Mouse (Mus musculus): ENCODE results near the gene Cped1. TPM values are rescaled to one million over a fixed set of nuclear protein-coding genes. Genes with fewer than 3 reads are reported as not detected.

Cped1 gene
- polyA plus RNA-seq, 1 experiment from 2014 or later, result 6.0 TPM

- Histone ChIP-seq H3K9me3 (no peaks in the 10 kb centered on the region), H3K4me2 (no peak overlapping the region), H3K4me3 (no peak overlapping the region), H3K4me1 (no peaks in the 10 kb centered on the region), H3K9ac (no peak overlapping the region), H3K36me3 (0 out of 2 replicates have a peak, but pooled peaks cover 3% of the 10 kb centered on the region), H3K27ac (replicated peaks) (no peak overlapping the region), H3K27me3 (replicated peaks) (no peaks in the 10 kb centered on the region)
- ATAC-seq (ENCODE audit: extremely low read depth, insufficient number of reproducible peaks, low FRiP score, low TSS enrichment), result no peak
- WGBS, result 49% methylated on average over 17 of the region's 17 CpGs
Measured at GRCm38 (mm10) chr6:22088346-22089064, 102.8 kb downstream of the Cped1 start.

GRCm38 (mm10) chr6:22091773-22092172, 106.1 kb downstream of the Cped1 start:
- H3K36me3 ChIP-seq, result 0 out of 2 replicates have a peak, but pooled peaks cover 3% of the 10 kb centered on the region
- WGBS, result 56% methylated on average over 5 of the region's 5 CpGs

GRCm38 (mm10) chr6:22093792-22094191, 108.1 kb downstream of the Cped1 start:
- ATAC-seq (ENCODE audit: extremely low read depth, insufficient number of reproducible peaks, low FRiP score, low TSS enrichment), result no peak
- Histone ChIP-seq H3K4me1 (no peaks in the 10 kb centered on the region), H3K27ac (replicated peaks) (no peak overlapping the region), H3K4me3 (no peak overlapping the region), H3K9me3 (no peaks in the 10 kb centered on the region), H3K4me2 (no peak overlapping the region), H3K9ac (no peak overlapping the region), H3K36me3 (0 out of 2 replicates have a peak, but pooled peaks cover 3% of the 10 kb centered on the region), H3K27me3 (replicated peaks) (no peaks in the 10 kb centered on the region)
- 86% methylated on average over 5 of the region's 5 CpGs for WGBS

More at GRCm38 (mm10) chr6:22091773-22092172, 106.1 kb downstream of the Cped1 start:
- no peaks in the 10 kb centered on the region for H3K9me3 ChIP-seq
- ATAC-seq (ENCODE audit: extremely low read depth, insufficient number of reproducible peaks, low FRiP score, low TSS enrichment), result no peak
- H3K4me3 ChIP-seq, result no peak overlapping the region
- no peaks in the 10 kb centered on the region for H3K4me1 ChIP-seq
- no peak overlapping the region for H3K4me2 ChIP-seq
- H3K27me3 ChIP-seq (replicated peaks), result no peaks in the 10 kb centered on the region
- no peak overlapping the region for H3K27ac ChIP-seq (replicated peaks)
- no peak overlapping the region for H3K9ac ChIP-seq

GRCm38 (mm10) chr6:22097709-22098108, 112.0 kb downstream of the Cped1 start:
- no peak overlapping the region for H3K27ac ChIP-seq (replicated peaks)
- no peaks in the 10 kb centered on the region for H3K9me3 ChIP-seq
- no peaks in the 10 kb centered on the region for H3K36me3 ChIP-seq
- no peaks in the 10 kb centered on the region for H3K4me1 ChIP-seq
- H3K4me3 ChIP-seq, result no peak overlapping the region
- H3K9ac ChIP-seq, result no peak overlapping the region
- no peaks in the 10 kb centered on the region for H3K27me3 ChIP-seq (replicated peaks)
- H3K4me2 ChIP-seq, result no peak overlapping the region
- 39% methylated on average over 2 of the region's 2 CpGs for WGBS
- ATAC-seq (ENCODE audit: extremely low read depth, insufficient number of reproducible peaks, low FRiP score, low TSS enrichment), result no peak

- Histone ChIP-seq H3K27ac (replicated peaks) (no peak overlapping the region), H3K4me1 (no peaks in the 10 kb centered on the region), H3K27me3 (replicated peaks) (no peaks in the 10 kb centered on the region), H3K4me2 (no peak overlapping the region), H3K9ac (no peak overlapping the region), H3K4me3 (no peak overlapping the region), H3K9me3 (no peaks in the 10 kb centered on the region), H3K36me3 (no peaks in the 10 kb centered on the region)
- ATAC-seq (ENCODE audit: extremely low read depth, insufficient number of reproducible peaks, low FRiP score, low TSS enrichment), result no peak
- WGBS, result 56% methylated on average over 5 of the region's 5 CpGs
Measured at GRCm38 (mm10) chr6:22099832-22100231, 114.1 kb downstream of the Cped1 start.

- H3K9ac ChIP-seq, result no peak overlapping the region
- 68% methylated on average over 3 of the region's 3 CpGs for WGBS
Measured at GRCm38 (mm10) chr6:22101939-22102338, 116.2 kb downstream of the Cped1 start.

GRCm38 (mm10) chr6:22102752-22103151, 117.0 kb downstream of the Cped1 start:
- no peaks in the 10 kb centered on the region for H3K36me3 ChIP-seq
- no peak for ATAC-seq (ENCODE audit: extremely low read depth, insufficient number of reproducible peaks, low FRiP score, low TSS enrichment)
- no peak overlapping the region for H3K9ac ChIP-seq
- H3K4me1 ChIP-seq, result no peaks in the 10 kb centered on the region
- no peaks in the 10 kb centered on the region for H3K9me3 ChIP-seq
- H3K27me3 ChIP-seq (replicated peaks), result no peaks in the 10 kb centered on the region
- 84% methylated on average over 4 of the region's 4 CpGs for whole genome bisulfite sequencing
- no peak overlapping the region for H3K4me3 ChIP-seq
- H3K4me2 ChIP-seq, result no peak overlapping the region
- no peak overlapping the region for H3K27ac ChIP-seq (replicated peaks)

More at GRCm38 (mm10) chr6:22101939-22102338, 116.2 kb downstream of the Cped1 start:
- Histone ChIP-seq H3K4me1 (no peaks in the 10 kb centered on the region), H3K36me3 (no peaks in the 10 kb centered on the region), H3K27ac (replicated peaks) (no peak overlapping the region), H3K9me3 (no peaks in the 10 kb centered on the region), H3K27me3 (replicated peaks) (no peaks in the 10 kb centered on the region), H3K4me2 (no peak overlapping the region), H3K4me3 (no peak overlapping the region)
- ATAC-seq (ENCODE audit: extremely low read depth, insufficient number of reproducible peaks, low FRiP score, low TSS enrichment), result no peak

GRCm38 (mm10) chr6:22103713-22104112, 118.0 kb downstream of the Cped1 start:
- Histone ChIP-seq H3K9ac (no peak overlapping the region), H3K4me2 (no peak overlapping the region), H3K4me1 (no peaks in the 10 kb centered on the region), H3K27me3 (replicated peaks) (no peaks in the 10 kb centered on the region), H3K4me3 (no peak overlapping the region), H3K36me3 (no peaks in the 10 kb centered on the region), H3K27ac (replicated peaks) (no peak overlapping the region), H3K9me3 (no peaks in the 10 kb centered on the region)
- ATAC-seq (ENCODE audit: extremely low read depth, insufficient number of reproducible peaks, low FRiP score, low TSS enrichment), result no peak
- WGBS, result 84% methylated on average over 3 of the region's 3 CpGs

GRCm38 (mm10) chr6:22104211-22104610, 118.5 kb downstream of the Cped1 start:
- Histone ChIP-seq H3K27me3 (replicated peaks) (no peaks in the 10 kb centered on the region), H3K27ac (replicated peaks) (no peak overlapping the region), H3K4me2 (no peak overlapping the region), H3K4me3 (no peak overlapping the region), H3K4me1 (no peaks in the 10 kb centered on the region), H3K9ac (no peak overlapping the region), H3K9me3 (no peaks in the 10 kb centered on the region), H3K36me3 (no peaks in the 10 kb centered on the region)
- no peak for ATAC-seq (ENCODE audit: extremely low read depth, insufficient number of reproducible peaks, low FRiP score, low TSS enrichment)
- 56% methylated on average over 8 of the region's 8 CpGs for WGBS

- no peaks in the 10 kb centered on the region for H3K36me3 ChIP-seq
- ATAC-seq (ENCODE audit: extremely low read depth, insufficient number of reproducible peaks, low FRiP score, low TSS enrichment), result no peak
- 81% methylated on average over 6 of the region's 6 CpGs for WGBS
Measured at GRCm38 (mm10) chr6:22114079-22114478, 128.4 kb downstream of the Cped1 start.

GRCm38 (mm10) chr6:22116679-22117078, 131.0 kb downstream of the Cped1 start:
- Histone ChIP-seq H3K27ac (replicated peaks) (no peak overlapping the region), H3K9me3 (no peaks in the 10 kb centered on the region), H3K36me3 (no peaks in the 10 kb centered on the region), H3K4me2 (no peak overlapping the region), H3K4me1 (no peaks in the 10 kb centered on the region), H3K27me3 (replicated peaks) (no peaks in the 10 kb centered on the region), H3K4me3 (no peak overlapping the region), H3K9ac (no peak overlapping the region)
- 80% methylated on average over 1 of the region's 1 CpGs for WGBS
- ATAC-seq (ENCODE audit: extremely low read depth, insufficient number of reproducible peaks, low FRiP score, low TSS enrichment), result no peak

More at GRCm38 (mm10) chr6:22114079-22114478, 128.4 kb downstream of the Cped1 start:
- no peaks in the 10 kb centered on the region for H3K9me3 ChIP-seq
- no peaks in the 10 kb centered on the region for H3K4me1 ChIP-seq
- no peak overlapping the region for H3K4me3 ChIP-seq
- H3K4me2 ChIP-seq, result no peak overlapping the region
- no peak overlapping the region for H3K9ac ChIP-seq
- H3K27ac ChIP-seq (replicated peaks), result no peak overlapping the region
- H3K27me3 ChIP-seq (replicated peaks), result no peaks in the 10 kb centered on the region

- WGBS, result 33% methylated on average over 12 of the region's 12 CpGs
- no peak for ATAC-seq (ENCODE audit: extremely low read depth, insufficient number of reproducible peaks, low FRiP score, low TSS enrichment)
- no peaks in the 10 kb centered on the region for H3K27me3 ChIP-seq (replicated peaks)
- no peak overlapping the region for H3K9ac ChIP-seq
- no peak overlapping the region for H3K27ac ChIP-seq (replicated peaks)
- H3K36me3 ChIP-seq, result no peaks in the 10 kb centered on the region
- no peak overlapping the region for H3K4me2 ChIP-seq
- H3K9me3 ChIP-seq, result no peaks in the 10 kb centered on the region
- H3K4me3 ChIP-seq, result no peak overlapping the region
- H3K4me1 ChIP-seq, result no peaks in the 10 kb centered on the region
Measured at GRCm38 (mm10) chr6:22122080-22122479, 136.4 kb downstream of the Cped1 start.
